Mouse (Mus musculus): ENCODE measurements around the gene Pus3. TPM values are rescaled to one million over a fixed set of nuclear protein-coding genes. Genes with fewer than 3 reads are reported as not detected.

Gene Pus3
- polyA plus RNA-seq, 1 experiment from 2014 or later, result 15.0 TPM

DNA sequence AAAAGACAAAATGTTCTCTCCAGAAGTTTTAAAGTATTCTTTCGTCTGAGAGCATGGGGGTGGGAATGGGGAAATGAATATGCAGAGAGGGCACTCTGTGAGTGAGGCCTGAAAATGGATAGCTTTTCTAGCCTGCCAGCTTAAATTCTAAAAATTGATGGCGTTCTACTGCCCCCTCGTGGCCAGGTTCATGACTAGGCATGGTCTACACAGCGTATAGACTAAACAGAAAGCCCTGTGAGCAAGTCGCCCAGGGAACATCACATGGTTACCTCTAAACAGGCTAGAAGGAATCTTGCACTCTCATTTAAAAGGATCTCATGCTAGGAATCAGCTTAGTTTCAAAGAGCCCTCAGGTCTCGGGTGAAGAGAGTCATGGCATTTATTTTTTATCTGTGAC is 16.9 kb upstream of the Pus3 start:
- Histone ChIP-seq H3K27me3 (ENCODE audit: control insufficient read depth, insufficient read depth, low read depth, low read length) (no peaks in the 10 kb centered on the region), H3K4me3 (ENCODE audit: low read depth, low read length) (no peak overlapping the region), H3K9ac (ENCODE audit: low read depth, low read length) (no peak overlapping the region), H3K27ac (ENCODE audit: low read length) (no peak overlapping the region), H3K4me1 (ENCODE audit: control insufficient read depth, insufficient read depth, low read length) (no peaks in the 10 kb centered on the region), H3K4me2 (ENCODE audit: low read length) (no peak overlapping the region), H3K9me3 (replicated peaks; ENCODE audit: control insufficient read depth, low read length, poor library complexity, severe bottlenecking) (no peaks in the 10 kb centered on the region), H3K36me3 (ENCODE audit: control insufficient read depth, insufficient read depth, low read length) (peaks cover 15% of the 10 kb centered on the region)
- 10% methylated on average over 6 of the region's 6 CpGs for WGBS
- ATAC-seq, result peak; percentile 83

DNA sequence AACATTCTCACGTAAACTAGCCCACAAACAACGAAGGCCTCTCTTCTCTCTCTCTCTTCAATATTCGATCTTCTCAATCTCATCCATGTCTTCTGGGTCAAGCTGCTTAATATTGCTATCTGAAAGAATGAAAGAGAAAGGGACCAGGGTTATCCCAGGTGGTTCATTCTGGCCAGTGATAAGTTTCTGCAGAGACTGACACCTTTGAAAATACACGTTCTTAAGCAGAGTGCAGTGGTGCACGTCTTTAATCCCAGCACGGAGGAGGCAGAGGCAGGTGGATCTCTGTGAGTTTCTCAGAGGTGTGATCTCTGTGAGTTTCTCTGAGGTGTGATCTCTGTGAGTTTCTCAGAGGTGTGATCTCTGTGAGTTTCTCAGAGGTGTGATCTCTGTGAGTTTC is 16.5 kb upstream of the Pus3 start:
- H3K36me3 ChIP-seq (ENCODE audit: control insufficient read depth, insufficient read depth, low read length), result peaks cover 20% of the 10 kb centered on the region
- no peaks in the 10 kb centered on the region for H3K9me3 ChIP-seq (replicated peaks; ENCODE audit: control insufficient read depth, low read length, poor library complexity, severe bottlenecking)
- no peak overlapping the region for H3K9ac ChIP-seq (ENCODE audit: low read depth, low read length)
- no peaks in the 10 kb centered on the region for H3K4me1 ChIP-seq (ENCODE audit: control insufficient read depth, insufficient read depth, low read length)
- no peak overlapping the region for H3K4me2 ChIP-seq (ENCODE audit: low read length)
- H3K27me3 ChIP-seq (ENCODE audit: control insufficient read depth, insufficient read depth, low read depth, low read length), result no peaks in the 10 kb centered on the region
- no peak overlapping the region for H3K4me3 ChIP-seq (ENCODE audit: low read depth, low read length)
- no peak overlapping the region for H3K27ac ChIP-seq (ENCODE audit: low read length)
- 76% methylated on average over 6 of the region's 6 CpGs for WGBS
- no peak for ATAC-seq

DNA sequence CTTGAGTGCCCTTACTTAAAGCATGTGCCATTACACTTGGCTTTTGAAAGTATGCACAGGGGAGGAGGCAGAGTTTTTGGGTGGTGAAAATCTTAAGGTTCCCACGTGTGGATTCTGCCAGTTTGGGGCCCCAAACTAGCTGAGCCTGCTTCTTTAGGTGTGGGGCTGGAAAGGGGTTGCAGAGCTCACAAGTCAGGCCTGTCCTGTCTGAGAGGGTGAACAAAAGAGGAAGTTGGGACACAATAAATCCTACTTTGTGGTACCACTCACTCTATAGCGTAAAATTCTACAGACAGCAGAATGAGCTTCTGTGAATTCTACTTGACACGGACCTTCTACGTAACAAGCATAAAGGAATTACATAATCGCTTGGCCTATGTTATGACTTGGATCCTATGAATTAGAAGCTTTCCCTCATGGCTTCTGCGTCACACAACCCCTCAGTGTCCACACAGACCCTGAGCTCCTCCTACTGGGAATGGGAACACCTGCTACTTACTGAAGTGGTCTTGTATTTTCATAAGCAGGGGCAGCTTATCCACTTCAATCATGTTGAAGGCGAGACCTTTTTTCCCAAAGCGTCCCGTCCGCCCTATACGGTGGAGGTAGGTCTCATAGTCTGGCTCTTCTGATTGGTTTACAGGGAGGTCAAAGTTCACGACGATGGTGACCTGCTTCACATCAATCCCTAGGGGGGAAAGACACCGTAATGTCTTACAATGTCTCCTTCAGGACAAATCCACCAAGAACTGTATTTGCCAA is 15.1 kb upstream of the Pus3 start:
- Histone ChIP-seq H3K4me3 (ENCODE audit: low read depth, low read length) (no peak overlapping the region), H3K4me2 (ENCODE audit: low read length) (no peak overlapping the region), H3K27ac (ENCODE audit: low read length) (no peak overlapping the region), H3K27me3 (ENCODE audit: control insufficient read depth, insufficient read depth, low read depth, low read length) (no peaks in the 10 kb centered on the region), H3K4me1 (ENCODE audit: control insufficient read depth, insufficient read depth, low read length) (no peaks in the 10 kb centered on the region), H3K36me3 (ENCODE audit: control insufficient read depth, insufficient read depth, low read length) (peaks cover 22% of the 10 kb centered on the region), H3K9me3 (replicated peaks; ENCODE audit: control insufficient read depth, low read length, poor library complexity, severe bottlenecking) (no peaks in the 10 kb centered on the region), H3K9ac (ENCODE audit: low read depth, low read length) (no peak overlapping the region)
- WGBS, result 74% methylated on average over 14 of the region's 14 CpGs
- ATAC-seq, result no peak

DNA sequence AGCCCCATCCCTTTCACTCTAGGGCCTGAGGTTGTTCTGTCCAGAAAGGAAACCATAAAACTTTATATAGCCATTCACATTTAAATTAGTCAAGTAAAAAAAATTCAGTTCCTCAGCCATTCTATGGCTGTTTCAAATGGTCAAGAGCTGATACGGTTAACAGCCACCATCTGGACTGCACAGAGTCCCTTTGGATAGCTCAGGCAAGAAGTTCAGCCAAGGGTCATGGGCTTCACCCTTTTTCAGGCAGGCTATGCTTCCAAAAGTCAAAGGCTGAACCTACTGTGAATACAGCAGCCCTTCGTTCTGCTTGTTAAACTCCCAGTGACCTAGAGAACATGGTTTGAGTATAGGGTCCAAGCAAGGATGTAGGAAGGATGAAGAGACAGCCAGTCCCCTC is 13.7 kb upstream of the Pus3 start:
- ATAC-seq, result no peak
- Histone ChIP-seq H3K4me3 (ENCODE audit: low read depth, low read length) (no peak overlapping the region), H3K9me3 (replicated peaks; ENCODE audit: control insufficient read depth, low read length, poor library complexity, severe bottlenecking) (no peaks in the 10 kb centered on the region), H3K27ac (ENCODE audit: low read length) (no peak overlapping the region), H3K36me3 (ENCODE audit: control insufficient read depth, insufficient read depth, low read length) (peaks cover 22% of the 10 kb centered on the region), H3K9ac (ENCODE audit: low read depth, low read length) (no peak overlapping the region), H3K4me1 (ENCODE audit: control insufficient read depth, insufficient read depth, low read length) (no peaks in the 10 kb centered on the region), H3K27me3 (ENCODE audit: control insufficient read depth, insufficient read depth, low read depth, low read length) (no peaks in the 10 kb centered on the region), H3K4me2 (ENCODE audit: low read length) (no peak overlapping the region)
- WGBS, result 87% methylated on average over 2 of the region's 2 CpGs

DNA sequence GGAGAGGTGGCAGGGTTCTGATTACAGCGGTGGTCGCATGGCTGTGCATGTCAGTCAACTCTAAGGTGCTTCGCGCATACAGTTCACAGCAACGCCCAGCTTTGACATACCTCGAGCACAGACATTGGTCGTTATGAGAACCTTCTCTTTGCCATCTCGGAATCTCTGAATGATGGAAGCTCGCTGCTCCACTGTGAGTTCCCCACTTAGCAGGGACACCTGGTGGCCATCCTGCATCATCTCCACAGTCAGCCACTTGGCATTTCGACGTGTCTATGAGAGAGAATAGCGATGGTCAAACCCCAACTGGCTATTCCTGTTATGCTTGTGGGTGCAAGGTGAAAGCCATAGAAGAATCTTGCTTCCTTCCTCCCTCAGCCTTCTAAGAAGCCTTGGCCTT is 12.7 kb upstream of the Pus3 start:
- no peaks in the 10 kb centered on the region for H3K4me1 ChIP-seq (ENCODE audit: control insufficient read depth, insufficient read depth, low read length)
- no peaks in the 10 kb centered on the region for H3K27me3 ChIP-seq (ENCODE audit: control insufficient read depth, insufficient read depth, low read depth, low read length)
- H3K4me3 ChIP-seq (ENCODE audit: low read depth, low read length), result no peak overlapping the region
- peaks cover 20% of the 10 kb centered on the region for H3K36me3 ChIP-seq (ENCODE audit: control insufficient read depth, insufficient read depth, low read length)
- H3K27ac ChIP-seq (ENCODE audit: low read length), result no peak overlapping the region
- no peaks in the 10 kb centered on the region for H3K9me3 ChIP-seq (replicated peaks; ENCODE audit: control insufficient read depth, low read length, poor library complexity, severe bottlenecking)
- no peak overlapping the region for H3K9ac ChIP-seq (ENCODE audit: low read depth, low read length)
- 73% methylated on average over 12 of the region's 12 CpGs for WGBS
- ATAC-seq, result no peak
- H3K4me2 ChIP-seq (ENCODE audit: low read length), result no peak overlapping the region

DNA sequence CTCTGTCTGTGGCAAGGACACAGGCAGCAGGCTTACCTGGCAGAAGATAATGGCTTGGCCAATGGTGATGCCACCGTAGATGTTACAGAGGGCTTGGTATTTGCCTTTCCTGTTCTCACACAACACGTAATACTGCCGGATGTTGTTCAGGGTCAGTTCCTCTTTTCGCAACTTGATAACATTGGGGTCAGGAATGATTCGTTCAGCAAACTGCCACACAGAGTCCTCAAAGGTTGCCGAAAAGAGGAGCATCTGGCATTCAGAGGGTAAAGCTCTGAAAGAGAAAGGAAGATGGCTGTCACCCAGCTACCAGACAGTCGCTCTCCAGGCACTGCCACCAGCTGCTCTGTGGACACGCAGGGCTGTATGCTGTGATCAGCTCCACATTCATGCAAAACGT is 11.7 kb upstream of the Pus3 start:
- peaks cover 18% of the 10 kb centered on the region for H3K36me3 ChIP-seq (ENCODE audit: control insufficient read depth, insufficient read depth, low read length)
- no peak for ATAC-seq
- no peaks in the 10 kb centered on the region for H3K9me3 ChIP-seq (replicated peaks; ENCODE audit: control insufficient read depth, low read length, poor library complexity, severe bottlenecking)

DNA sequence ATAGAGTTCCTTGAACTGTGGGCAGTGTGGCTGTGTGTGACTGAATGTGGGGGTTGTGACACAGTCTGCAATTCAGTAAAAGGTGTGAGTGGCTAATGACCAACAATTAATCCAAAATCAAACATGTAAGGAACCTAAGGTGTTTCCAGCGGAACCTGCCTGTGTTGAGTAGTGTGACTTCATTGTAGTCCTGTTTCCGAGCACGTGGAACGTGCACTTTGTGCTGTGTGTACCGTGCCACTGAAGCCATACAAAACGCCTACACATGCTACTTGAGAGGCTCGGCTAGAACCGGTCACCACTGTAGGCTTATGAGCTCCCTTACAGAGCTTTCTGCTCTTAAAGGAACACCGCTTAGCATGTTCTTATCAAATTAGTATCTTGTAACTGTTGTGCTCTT is 9.9 kb upstream of the Pus3 start:
- H3K9ac ChIP-seq (ENCODE audit: low read depth, low read length), result no peak overlapping the region
- 86% methylated on average over 9 of the region's 9 CpGs for WGBS
- no peak overlapping the region for H3K4me2 ChIP-seq (ENCODE audit: low read length)
- H3K36me3 ChIP-seq (ENCODE audit: control insufficient read depth, insufficient read depth, low read length), result peaks cover 12% of the 10 kb centered on the region
- H3K27ac ChIP-seq (ENCODE audit: low read length), result no peak overlapping the region
- H3K27me3 ChIP-seq (ENCODE audit: control insufficient read depth, insufficient read depth, low read depth, low read length), result no peaks in the 10 kb centered on the region
- H3K4me1 ChIP-seq (ENCODE audit: control insufficient read depth, insufficient read depth, low read length), result no peaks in the 10 kb centered on the region
- H3K4me3 ChIP-seq (ENCODE audit: low read depth, low read length), result no peak overlapping the region
- no peaks in the 10 kb centered on the region for H3K9me3 ChIP-seq (replicated peaks; ENCODE audit: control insufficient read depth, low read length, poor library complexity, severe bottlenecking)
- ATAC-seq, result 0 out of 2 replicates have a peak, but pooled peaks have one; percentile 26

More for the DNA sequence above, 11.7 kb upstream of the Pus3 start:
- Histone ChIP-seq H3K4me3 (ENCODE audit: low read depth, low read length) (no peak overlapping the region), H3K27me3 (ENCODE audit: control insufficient read depth, insufficient read depth, low read depth, low read length) (no peaks in the 10 kb centered on the region), H3K4me1 (ENCODE audit: control insufficient read depth, insufficient read depth, low read length) (no peaks in the 10 kb centered on the region), H3K4me2 (ENCODE audit: low read length) (no peak overlapping the region), H3K9ac (ENCODE audit: low read depth, low read length) (no peak overlapping the region), H3K27ac (ENCODE audit: low read length) (no peak overlapping the region)
- 88% methylated on average over 9 of the region's 9 CpGs for WGBS

DNA sequence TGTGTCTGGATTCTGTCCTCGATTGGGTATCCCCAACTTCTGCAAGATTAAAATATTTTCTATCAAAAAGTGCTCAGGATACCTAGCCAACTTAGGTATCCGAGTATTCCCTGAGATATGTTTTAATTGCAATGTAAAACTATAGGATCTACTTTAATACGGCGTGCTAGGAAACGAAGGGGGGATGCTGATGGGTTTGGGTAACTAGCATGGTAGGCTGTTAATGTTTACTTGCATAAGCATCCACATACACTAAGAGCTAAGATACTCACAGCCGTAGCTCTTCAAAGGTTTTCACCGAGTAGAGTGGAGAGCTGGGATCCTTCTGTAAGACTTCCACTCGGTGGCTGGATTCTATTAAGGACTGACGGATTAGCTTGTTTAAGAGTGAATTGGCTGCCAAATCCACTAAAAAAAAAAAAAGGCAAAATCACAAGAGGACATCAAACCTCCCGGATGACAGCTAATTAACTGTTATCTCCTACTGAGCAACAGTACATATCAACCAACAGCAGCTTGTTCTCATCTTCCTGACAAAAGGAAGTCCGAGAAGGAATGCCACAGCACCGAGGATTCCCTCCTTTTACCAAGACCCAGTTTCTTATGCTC is 1.8 kb upstream of the Pus3 start:
- Histone ChIP-seq H3K9me3 (replicated peaks; ENCODE audit: control insufficient read depth, low read length, poor library complexity, severe bottlenecking) (no peaks in the 10 kb centered on the region), H3K4me3 (ENCODE audit: low read depth, low read length) (no peak overlapping the region), H3K4me2 (ENCODE audit: low read length) (peak overlapping the region; percentile 92), H3K27me3 (ENCODE audit: control insufficient read depth, insufficient read depth, low read depth, low read length) (no peaks in the 10 kb centered on the region), H3K4me1 (ENCODE audit: control insufficient read depth, insufficient read depth, low read length) (peaks cover 16% of the 10 kb centered on the region), H3K27ac (ENCODE audit: low read length) (no peak overlapping the region), H3K9ac (ENCODE audit: low read depth, low read length) (no peak overlapping the region), H3K36me3 (ENCODE audit: control insufficient read depth, insufficient read depth, low read length) (peaks cover 4% of the 10 kb centered on the region)
- WGBS, result 71% methylated on average over 12 of the region's 12 CpGs
- no peak for ATAC-seq

Measured in midbrain, embryonic 16.5 days (tissue).